Mouse (Mus musculus) intestine, embryonic 15.5 days (tissue): ENCODE measurements around the gene Glb1. TPM values are rescaled to one million over a fixed set of nuclear protein-coding genes. Genes with fewer than 3 reads are reported as not detected.
"Not testable (repeated sequence)": the region's sequence is repeated elsewhere in the genome, so short reads cannot be mapped to it uniquely, and the experiment has no call there.

Experiments
- ATAC-seq: fragments of 200-750 bp; cut with Nextera tagmentation; 2 replicates; pipeline ENCODE4 v1.8.0; 2017; ENCODE audit warnings: moderate TSS enrichment, moderate library complexity
- H3K27ac ChIP-seq: fragments of 300-500 bp; sonication (generic); 2 replicates; pipeline ENCODE4 v1.5.1; 2015; ENCODE audit warnings: mild to moderate bottlenecking, inconsistent platforms
- H3K27me3 ChIP-seq: fragments of 300-500 bp; sonication (generic); replicated peaks from 2 replicates; pipeline ENCODE4 v1.6.1; 2015; ENCODE audit warnings: inconsistent platforms
- H3K36me3 ChIP-seq: fragments of 300-500 bp; sonication (generic); 2 replicates; pipeline ENCODE4 v1.6.1; 2015; ENCODE audit warnings: inconsistent platforms
- H3K4me1 ChIP-seq: fragments of 300-500 bp; sonication (generic); replicated peaks from 2 replicates; pipeline ENCODE4 v1.6.1; 2015; ENCODE audit warnings: inconsistent platforms
- H3K4me2 ChIP-seq: fragments of 300-500 bp; sonication (generic); replicated peaks from 2 replicates; pipeline ENCODE4 v1.6.1; 2015; ENCODE audit warnings: mild to moderate bottlenecking, inconsistent platforms
- H3K4me3 ChIP-seq: fragments of 300-500 bp; sonication (generic); replicated peaks from 2 replicates; pipeline ENCODE4 v1.5.1; 2015; ENCODE audit warnings: inconsistent platforms
- H3K9ac ChIP-seq: fragments of 300-500 bp; sonication (generic); 2 replicates; pipeline ENCODE4 v1.6.1; 2015; ENCODE audit warnings: inconsistent platforms
- H3K9me3 ChIP-seq: fragments of 300-500 bp; sonication (generic); 2 replicates; pipeline ENCODE4 v1.6.1; 2016; ENCODE audit warnings: inconsistent platforms
- whole genome bisulfite sequencing: fragments of 180-500 bp; shearing (Covaris S2); methylation state at CpG from one replicate; pipeline ENCODE4 v1.1.7; 2015; 5-methylcytosine and 5-hydroxymethylcytosine counted together
- polyA plus RNA-seq: library from polyadenylated mRNA; unstranded; fragments of >200 nt; fragmentation: Nextera tagmentation; extraction: Ambion mirVana; gene quantifications from 2 replicates; pipeline ENCODE4 v1.2.1, GENCODE M21; 2015

Gene Glb1
- 157 and 179 TPM in 2 replicates for polyA plus RNA-seq

GRCm38 (mm10) chr9:114400949-114401684 lies at the start of gene Glb1, which contains the start of gene Tmppe:
Gene Glb1, plus strand, starts transcription at chr9:114401076.
Gene Tmppe, plus strand, starts transcription at chr9:114401105.
- Histone ChIP-seq H3K4me3 (peak within 1 kb of the TSS; percentile 93), H3K9me3 (no peaks in the 10 kb centered on the region), H3K4me1 (peaks cover 4% of the 10 kb centered on the region; the same call in 1 of the 2 replicates), H3K27ac (peak within 1 kb of the TSS; percentile 98), H3K36me3 (peaks cover 19% of the 10 kb centered on the region), H3K9ac (peak within 1 kb of the TSS; percentile 94), H3K27me3 (no peaks in the 10 kb centered on the region), H3K4me2 (peak within 1 kb of the TSS; percentile 82)
- WGBS = under 1% methylated on average over 73 of the region's 73 CpGs
- peak; percentile 97 for ATAC-seq

- H3K4me3 ChIP-seq = peak overlapping the region; percentile 49
- ATAC-seq = peak; percentile 86
- no peaks in the 10 kb centered on the region for H3K27me3 ChIP-seq
- H3K36me3 ChIP-seq = no peaks in the 10 kb centered on the region
- H3K4me2 ChIP-seq = peak overlapping the region; percentile 94
- H3K9me3 ChIP-seq = no peaks in the 10 kb centered on the region
- H3K27ac ChIP-seq = no peak overlapping the region
- H3K9ac ChIP-seq = peak overlapping the region; percentile 57
- H3K4me1 ChIP-seq = 0 out of 2 replicates have a peak, but pooled peaks cover 2% of the 10 kb centered on the region
- under 1% methylated on average over 48 of the region's 48 CpGs for WGBS
These were observed 32.9 kb upstream of the Glb1 start for GRCm38 (mm10) chr9:114367783-114368470.

- no peaks in the 10 kb centered on the region for H3K36me3 ChIP-seq
- ATAC-seq = peak; percentile 27
- no peaks in the 10 kb centered on the region for H3K9me3 ChIP-seq
- H3K4me1 ChIP-seq = 0 out of 2 replicates have a peak, but pooled peaks cover 2% of the 10 kb centered on the region
- no peaks in the 10 kb centered on the region for H3K27me3 ChIP-seq
- peak overlapping the region; percentile 49 for H3K4me3 ChIP-seq
- peak overlapping the region; percentile 57 for H3K9ac ChIP-seq
- WGBS = 16% methylated on average over 12 of the region's 12 CpGs
- H3K4me2 ChIP-seq = peak overlapping the region; percentile 94
- H3K27ac ChIP-seq = 0 out of 2 replicates have a peak overlapping the region, but pooled peaks have one; percentile 9
These were observed 32.4 kb upstream of the Glb1 start for GRCm38 (mm10) chr9:114368471-114368858.

GRCm38 (mm10) chr9:114369389-114369788 lies 31.5 kb upstream of the Glb1 start:
- H3K4me1 ChIP-seq, H3K4me3 ChIP-seq, H3K9ac ChIP-seq, H3K9me3 ChIP-seq, H3K36me3 ChIP-seq, H3K27ac ChIP-seq, H3K27me3 ChIP-seq: not testable (repeated sequence)
- H3K4me2 ChIP-seq = 0 out of 2 replicates have a peak overlapping the region, but pooled peaks have one; percentile 94
- ATAC-seq = 0 out of 2 replicates have a peak, but pooled peaks have one; percentile 38
- WGBS = 61% methylated on average over 5 of the region's 5 CpGs

GRCm38 (mm10) chr9:114371717-114372116 lies 29.2 kb upstream of the Glb1 start:
- ATAC-seq, H3K4me3 ChIP-seq: not testable (repeated sequence)

GRCm38 (mm10) chr9:114375276-114375962 lies 25.5 kb upstream of the Glb1 start:
- WGBS = 87% methylated on average over 10 of the region's 10 CpGs
- Histone ChIP-seq H3K4me1 (peaks cover 6% of the 10 kb centered on the region; the same call in 1 of the 2 replicates), H3K9me3 (no peaks in the 10 kb centered on the region), H3K27me3 (no peaks in the 10 kb centered on the region), H3K9ac (no peak overlapping the region), H3K36me3 (0 out of 2 replicates have a peak, but pooled peaks cover 6% of the 10 kb centered on the region), H3K4me3 (no peak overlapping the region), H3K27ac (no peak overlapping the region), H3K4me2 (no peak overlapping the region)
- no peak for ATAC-seq

More at GRCm38 (mm10) chr9:114371717-114372116, 29.2 kb upstream of the Glb1 start:
- not testable (repeated sequence) for H3K4me1 ChIP-seq, H3K36me3 ChIP-seq, H3K27ac ChIP-seq, H3K9me3 ChIP-seq, H3K27me3 ChIP-seq, H3K9ac ChIP-seq, H3K4me2 ChIP-seq
- 33% methylated on average over 5 of the region's 5 CpGs for WGBS

- 88% methylated on average over 10 of the region's 10 CpGs for WGBS
- H3K9me3 ChIP-seq = no peaks in the 10 kb centered on the region
These were observed 23.7 kb upstream of the Glb1 start for GRCm38 (mm10) chr9:114377168-114377567.

GRCm38 (mm10) chr9:114379871-114380270 lies 21.0 kb upstream of the Glb1 start:
- H3K27ac ChIP-seq = peak overlapping the region; percentile 78
- no peak overlapping the region; the same call in 1 of the 2 replicates for H3K4me2 ChIP-seq
- ATAC-seq = peak; percentile 50
- H3K4me1 ChIP-seq = peaks cover 6% of the 10 kb centered on the region; the same call in 1 of the 2 replicates
- no peak overlapping the region for H3K4me3 ChIP-seq
- 70% methylated on average over 12 of the region's 12 CpGs for WGBS
- no peaks in the 10 kb centered on the region for H3K27me3 ChIP-seq
- 0 out of 2 replicates have a peak, but pooled peaks cover 6% of the 10 kb centered on the region for H3K36me3 ChIP-seq
- H3K9me3 ChIP-seq = no peaks in the 10 kb centered on the region
- H3K9ac ChIP-seq = no peak overlapping the region

More at GRCm38 (mm10) chr9:114377168-114377567, 23.7 kb upstream of the Glb1 start:
- H3K4me2 ChIP-seq = no peak overlapping the region
- H3K27ac ChIP-seq = no peak overlapping the region
- ATAC-seq = no peak
- H3K4me3 ChIP-seq = no peak overlapping the region
- H3K36me3 ChIP-seq = 0 out of 2 replicates have a peak, but pooled peaks cover 9% of the 10 kb centered on the region
- no peaks in the 10 kb centered on the region for H3K27me3 ChIP-seq
- H3K4me1 ChIP-seq = peaks cover 6% of the 10 kb centered on the region; the same call in 1 of the 2 replicates
- H3K9ac ChIP-seq = no peak overlapping the region

GRCm38 (mm10) chr9:114380881-114381733 lies 19.8 kb upstream of the Glb1 start:
- H3K4me3 ChIP-seq = no peak overlapping the region
- H3K9ac ChIP-seq = no peak overlapping the region
- H3K4me1 ChIP-seq = peaks cover 6% of the 10 kb centered on the region; the same call in 1 of the 2 replicates
- ATAC-seq = no peak
- H3K4me2 ChIP-seq = no peak overlapping the region
- WGBS = 65% methylated on average over 17 of the region's 17 CpGs
- no peak overlapping the region for H3K27ac ChIP-seq
- no peaks in the 10 kb centered on the region for H3K27me3 ChIP-seq
- 0 out of 2 replicates have a peak, but pooled peaks cover 2% of the 10 kb centered on the region for H3K36me3 ChIP-seq
- no peaks in the 10 kb centered on the region for H3K9me3 ChIP-seq

GRCm38 (mm10) chr9:114382936-114383710 lies 17.8 kb upstream of the Glb1 start:
- no peaks in the 10 kb centered on the region for H3K9me3 ChIP-seq
- no peaks in the 10 kb centered on the region for H3K27me3 ChIP-seq
- no peak overlapping the region for H3K4me2 ChIP-seq
- H3K9ac ChIP-seq = no peak overlapping the region
- 0 out of 2 replicates have a peak, but pooled peaks cover 2% of the 10 kb centered on the region for H3K36me3 ChIP-seq
- H3K27ac ChIP-seq = peak overlapping the region; percentile 60
- peak; percentile 76 for ATAC-seq
- WGBS = 64% methylated on average over 17 of the region's 17 CpGs
- no peak overlapping the region for H3K4me3 ChIP-seq
- H3K4me1 ChIP-seq = peaks cover 12% of the 10 kb centered on the region; the same call in 1 of the 2 replicates
